Mouse (Mus musculus) layer of hippocampus, postnatal 25 days (tissue): ENCODE results near the gene Pamr1. TPM values are rescaled to one million over a fixed set of nuclear protein-coding genes. Genes with fewer than 3 reads are reported as not detected.

Experiments used
- DNase-seq, 2 experiments: peaks; one replicate each; pipeline ENCODE4 v3.0.0; 2022; ENCODE audit warnings: mixed read lengths in 2 of 2, low spot score in 1 of 2; ENCODE audit errors: extremely low spot score in 1 of 2
- total RNA-seq, 2 experiments: library from RNA; stranded (reverse); gene quantifications; 2 replicates each; pipeline ENCODE4 v1.2.3; 2021

Gene Pamr1
- 1 to 10 TPM; 8.8 to 8.9 TPM for total RNA-seq

DNA sequence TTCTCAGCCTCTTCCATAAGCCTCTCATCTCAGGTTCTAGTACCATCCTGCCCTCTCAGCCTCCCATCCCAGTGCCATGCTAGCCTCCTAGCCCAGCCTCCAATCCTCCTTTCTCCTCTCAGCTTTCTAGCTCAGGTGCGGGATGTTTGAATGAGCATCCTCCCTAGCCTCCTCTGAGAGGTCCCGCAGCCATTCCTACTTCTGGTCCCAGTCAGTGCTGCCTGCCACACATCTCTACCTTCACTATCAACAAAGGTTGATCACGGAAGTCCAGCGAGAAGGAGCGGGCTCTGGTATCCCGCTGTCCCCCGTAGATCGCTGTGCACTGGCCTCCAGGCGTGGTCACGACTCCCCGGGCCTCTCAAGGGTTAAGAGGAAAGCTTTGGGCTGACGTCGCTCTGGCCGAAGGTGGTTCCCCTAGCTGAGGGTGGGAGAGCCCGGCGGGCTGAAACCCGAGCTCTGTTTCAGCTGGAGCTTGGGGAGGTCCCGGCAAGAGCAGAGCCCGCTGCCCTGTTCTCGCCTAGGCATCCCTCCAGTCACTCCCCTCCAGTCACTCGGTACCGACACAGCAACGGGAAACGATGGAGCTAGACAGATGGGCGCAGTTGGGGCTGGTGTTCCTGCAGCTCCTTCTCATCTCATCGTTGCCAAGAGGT is at the start of gene Pamr1:
Gene Pamr1 (plus strand): TSS at position 402 of the 656 bp plus-strand sequence.
- DNase-seq, result peak; percentile 7 to 29

GRCm38 (mm10) chr2:102507633-102508032 is 42.2 kb upstream of the Pamr1 start:
- no peak for DNase-seq

DNA sequence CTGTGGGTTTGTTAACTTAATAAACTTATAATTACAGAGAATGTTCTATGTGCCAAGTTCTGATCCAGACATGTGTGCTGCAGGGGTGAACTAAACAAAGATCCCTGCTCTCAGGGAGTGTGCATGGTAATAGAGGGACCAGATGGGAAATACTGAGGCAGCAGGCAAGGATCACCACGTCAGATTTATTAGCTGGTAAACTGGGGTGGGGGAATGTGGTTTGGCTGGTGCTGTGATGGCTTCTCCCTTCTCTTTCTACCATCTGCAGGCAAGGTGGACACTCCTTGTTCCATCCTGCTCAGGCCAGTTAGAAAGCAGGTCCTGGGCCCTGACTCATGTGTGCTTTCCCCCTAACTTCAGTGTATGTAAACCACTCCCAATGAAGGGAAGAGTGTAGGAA is 41.7 kb upstream of the Pamr1 start:
- DNase-seq, result no peak

- no peak for DNase-seq
These were observed 29.9 kb upstream of the Pamr1 start for GRCm38 (mm10) chr2:102519956-102520355.

GRCm38 (mm10) chr2:102527563-102527962 is 22.2 kb upstream of the Pamr1 start:
- no peak for DNase-seq

DNA sequence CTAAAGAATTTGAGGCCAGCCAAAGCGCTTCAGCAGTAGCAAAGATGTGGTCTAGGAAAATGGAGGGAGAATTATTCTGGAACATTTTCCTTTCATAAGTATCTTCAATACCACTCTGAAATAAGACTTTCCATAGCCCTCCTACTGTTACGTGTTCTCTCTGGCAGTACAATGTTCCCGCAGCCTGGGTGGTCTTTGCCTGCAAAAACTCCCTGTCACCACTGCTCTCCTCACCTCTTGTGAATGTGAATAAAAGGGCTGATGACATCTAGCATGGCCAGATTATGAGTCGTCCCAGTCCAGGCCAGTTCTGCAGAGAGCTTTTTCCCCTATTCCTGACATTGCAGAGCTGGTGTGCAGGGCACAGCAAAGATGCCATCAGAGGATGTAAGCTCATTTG is 16.4 kb upstream of the Pamr1 start:
- no peak for DNase-seq

- no peak for DNase-seq
These were observed 13.0 kb upstream of the Pamr1 start for GRCm38 (mm10) chr2:102536766-102537165.

DNA sequence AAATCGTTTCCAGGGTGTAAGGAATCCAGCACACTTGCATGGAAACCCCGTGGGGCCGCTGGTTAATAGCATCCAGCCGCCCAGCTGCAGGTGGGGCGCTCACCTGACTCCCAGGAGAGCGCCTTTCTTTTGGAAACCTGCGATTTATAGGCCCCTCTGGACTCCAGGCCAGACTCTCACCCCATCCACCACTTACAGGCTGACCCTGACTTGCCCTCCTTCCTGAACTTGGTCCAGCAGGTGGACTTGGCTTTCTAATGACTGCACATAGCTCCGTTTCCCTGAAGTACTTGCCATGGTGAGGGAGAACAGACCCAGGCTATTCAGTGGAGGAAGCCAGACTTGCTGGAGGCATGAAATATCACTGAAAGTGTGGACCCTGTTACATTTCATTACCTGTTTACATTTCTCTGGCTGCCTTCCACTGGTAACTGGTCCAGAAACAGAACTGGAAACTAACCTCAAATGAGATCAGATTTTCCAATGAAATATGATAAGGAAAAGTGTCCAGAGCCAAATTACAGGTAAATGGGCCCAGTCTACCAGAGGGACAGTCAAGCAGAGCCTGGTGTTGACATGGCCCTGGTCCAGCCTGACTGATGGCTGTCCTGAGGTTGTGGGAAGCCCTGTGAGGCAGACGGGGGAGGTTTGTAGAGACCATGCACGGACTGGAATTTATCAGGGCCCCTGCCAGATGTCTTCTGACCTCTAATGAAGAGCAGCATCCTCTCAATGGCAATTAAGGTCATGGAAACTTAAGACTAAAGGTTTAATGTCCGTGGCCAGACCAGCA is 9.2 kb upstream of the Pamr1 start:
- no peak for DNase-seq

DNA sequence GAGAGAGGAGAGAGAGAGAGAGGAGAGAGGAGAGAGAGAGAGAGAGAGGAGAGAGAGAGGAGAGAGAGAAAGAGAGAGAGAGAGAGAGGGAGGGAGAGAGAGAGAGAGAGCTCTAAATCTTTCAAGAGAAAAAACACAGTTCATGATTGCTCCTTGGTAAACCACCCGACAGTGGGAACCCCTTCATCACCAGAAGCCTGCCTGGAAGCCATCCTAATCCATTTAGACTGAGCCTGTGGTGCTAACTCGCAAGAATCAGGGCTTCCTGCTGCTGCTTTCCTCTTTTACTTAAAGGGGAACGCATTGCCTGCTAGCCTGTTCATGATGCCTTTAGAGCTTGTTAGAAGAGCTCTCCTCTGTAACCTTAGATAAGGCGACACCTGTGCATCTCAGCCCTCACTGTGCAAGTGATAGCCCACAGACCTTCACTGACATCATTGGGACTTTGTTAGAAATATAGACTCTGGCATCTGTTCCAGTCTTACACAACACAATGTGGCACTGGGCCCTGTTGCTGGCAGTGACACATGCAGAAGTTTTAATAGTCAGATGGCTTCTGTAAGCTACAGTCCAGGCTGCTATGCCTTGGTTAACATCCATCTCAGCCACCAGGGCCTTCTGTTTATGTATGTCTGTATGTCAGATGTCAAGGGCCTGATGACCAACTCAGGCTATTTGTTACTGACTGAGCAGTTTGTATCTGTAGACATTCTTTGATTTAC is 8.2 kb upstream of the Pamr1 start:
- DNase-seq, result peak in 1 of 2 experiments; percentile 12

GRCm38 (mm10) chr2:102543961-102544719 is 5.7 kb upstream of the Pamr1 start:
- no peak for DNase-seq

DNA sequence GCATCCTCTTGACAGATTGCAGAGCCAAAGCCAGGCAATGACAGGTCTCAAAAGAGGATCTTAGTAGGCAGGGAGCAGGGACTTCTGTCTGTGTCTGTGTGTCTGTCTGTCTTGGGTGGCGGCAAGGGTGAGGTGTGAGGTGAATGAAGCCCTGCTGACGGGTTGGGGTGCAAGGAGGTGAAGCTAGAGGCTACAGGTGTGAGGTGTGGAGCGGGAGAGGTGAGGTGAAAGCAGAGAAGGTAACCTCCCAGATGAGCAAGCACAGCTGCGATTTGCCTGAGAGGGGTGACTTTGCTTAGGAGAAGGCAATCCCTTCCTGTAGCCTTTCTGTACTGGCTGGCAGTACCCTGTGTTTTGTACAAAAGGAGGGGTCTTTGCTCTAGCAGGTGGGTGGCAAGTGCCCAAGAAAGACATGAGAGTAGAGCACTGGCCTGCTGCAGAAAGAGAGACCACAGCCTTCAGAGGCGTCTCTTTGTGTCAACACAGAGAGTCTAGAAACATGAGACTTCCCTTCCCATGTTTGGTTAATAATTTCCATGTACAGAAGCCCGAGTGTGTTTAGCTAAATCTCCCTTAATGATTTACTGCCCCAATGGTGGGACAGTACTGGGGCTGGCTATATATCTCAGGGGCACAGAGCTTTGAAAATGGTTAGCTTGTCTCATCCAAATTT is 1.2 kb downstream of the Pamr1 start:
- no peak for DNase-seq

GRCm38 (mm10) chr2:102551594-102551993 is 1.8 kb downstream of the Pamr1 start:
- no peak for DNase-seq

DNA sequence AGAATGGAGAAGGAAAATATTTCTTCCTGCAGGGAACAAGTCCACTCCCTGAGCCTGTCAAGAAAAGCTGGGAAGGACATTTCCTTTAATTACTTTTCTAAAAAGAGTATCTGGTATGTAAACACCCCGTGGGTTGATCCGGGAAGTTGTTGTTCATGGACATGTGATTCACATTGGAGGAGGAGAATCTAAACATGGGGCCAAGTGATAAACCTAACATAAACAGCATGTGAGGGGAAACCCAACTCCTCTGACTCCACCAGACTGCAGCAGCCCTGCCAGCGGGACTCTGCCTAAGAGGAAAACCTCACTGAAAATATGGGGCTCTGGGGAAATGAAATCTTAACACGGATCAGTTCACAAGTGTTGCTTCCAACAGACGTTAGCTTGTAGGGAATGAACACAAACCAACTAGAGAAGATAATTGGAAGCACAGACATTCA is 2.3 kb downstream of the Pamr1 start:
- no peak for DNase-seq

GRCm38 (mm10) chr2:102557085-102557484 is 7.3 kb downstream of the Pamr1 start:
- DNase-seq, result no peak

- no peak for DNase-seq
These were observed 9.2 kb downstream of the Pamr1 start for GRCm38 (mm10) chr2:102558965-102559364.

- DNase-seq, result no peak
These were observed 14.0 kb downstream of the Pamr1 start for GRCm38 (mm10) chr2:102563848-102564247.

DNA sequence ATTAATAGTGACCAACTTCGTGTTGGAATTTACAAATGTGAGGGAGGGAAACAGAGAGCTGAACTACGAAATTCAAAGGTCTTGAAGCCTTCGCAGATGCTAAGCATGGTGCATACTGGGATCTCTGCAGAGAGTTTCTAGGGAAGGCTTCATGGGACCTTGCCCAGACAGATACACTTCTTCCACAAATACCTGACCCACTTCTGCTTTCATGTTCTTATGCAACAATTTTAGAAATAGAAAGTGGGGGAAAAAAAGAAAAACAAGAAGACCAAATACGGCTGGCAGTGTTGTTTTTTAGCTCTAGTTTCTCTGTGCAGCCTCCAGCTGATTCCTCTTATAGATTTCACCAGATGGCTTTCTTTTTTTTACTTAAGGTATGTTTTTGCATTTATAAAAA is 29.4 kb downstream of the Pamr1 start:
- no peak for DNase-seq

- DNase-seq, result peak in 1 of 2 experiments; percentile 32
These were observed 40.2 kb downstream of the Pamr1 start for GRCm38 (mm10) chr2:102589977-102590376.

DNA sequence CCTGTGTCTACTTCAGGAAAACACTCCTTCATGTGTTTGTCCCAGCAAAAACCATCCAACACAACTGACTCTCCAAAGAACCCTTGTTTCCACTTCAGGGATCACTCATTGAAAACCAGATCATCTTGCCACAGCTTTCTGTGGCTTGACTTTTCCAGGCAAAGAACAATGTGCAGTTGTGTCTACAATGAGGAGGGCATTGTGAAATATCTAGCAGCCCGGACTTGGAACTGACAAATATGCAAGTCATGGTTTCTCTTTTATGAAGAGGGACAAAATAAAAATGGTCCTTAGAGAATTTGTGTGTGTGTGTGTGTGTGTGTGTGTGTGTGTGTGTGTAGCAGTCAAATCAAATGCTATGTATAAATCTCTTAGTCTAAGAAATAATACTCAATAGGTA is 44.7 kb downstream of the Pamr1 start:
- DNase-seq, result no peak
